Comparison of ENCODE assay signal across 14 mouse cellular contexts in genomic region chr13:5704991-5705390, GRCm38 (mm10).
A peak's percentile ranks its signal among the peaks of the same experiment; 100 is the strongest.
DNase-seq lines count a peak whose midpoint lies in the region; ATAC-seq lines count a peak whose summit lies in the region.
"Had no signal": no experiment of that assay in that cellular context is flagged by ENCODE, and none has a peak within 500 bp of the region (broad histone marks: within the 10 kb centered on the region; RNA-seq: fewer than 3 reads in every experiment).

No protein-coding gene starts in this region.

- peak; percentile 47 for DNase-seq in CD4-positive helper T cell, adult 2 months (ENCODE audit: low read depth, low spot score)
- no peak for DNase-seq in layer of hippocampus, adult 8-10 months (ENCODE audit: low spot score in 2 of 2)
- DNase-seq in cerebellum, postnatal 10 days, result no peak
- DNase-seq in thymus, postnatal 4 days, result no peak
- DNase-seq: adrenal gland, adult 2 months; adrenal gland, postnatal 25 days; cerebellum, adult 8-10 months; cerebellum, postnatal 25 days; gastrocnemius, postnatal 14 days had no signal

- peak; percentile 90 for ATAC-seq in activated CD4-positive, CD25-positive, alpha-beta regulatory T cell, adult 4 months
- ATAC-seq in monocyte, adult 5-6 weeks (replicated peaks; ENCODE audit: insufficient number of reproducible peaks, low FRiP score, low TSS enrichment, poor library complexity, severe bottlenecking), result 0 out of 2 replicates have a peak, but pooled peaks have one; percentile 31
- no peak for ATAC-seq in cerebellum, adult (ENCODE audit: insufficient number of reproducible peaks, low FRiP score, low TSS enrichment)
- ATAC-seq: forebrain, embryonic 15.5 days; Patski had no signal
